Mouse (Mus musculus): ENCODE measurements around the gene Grk3.

The Grk3 gene

GRCm38 (mm10) chr5:112870729-112871128 lies 144.9 kb downstream of the Grk3 start:
- peak; percentile 6 for DNase-seq (ENCODE audit: low read depth, low spot score)

- no peak for DNase-seq (ENCODE audit: low read depth, low spot score)
Observed at GRCm38 (mm10) chr5:112868620-112869019, 147.0 kb downstream of the Grk3 start.

GRCm38 (mm10) chr5:112864719-112865367 lies 150.7 kb downstream of the Grk3 start:
- peak; percentile 2 for DNase-seq (ENCODE audit: low read depth, low spot score)

All from c-Kit-negative CD71-positive TER-119-positive erythroid progenitor cells, embryonic 14.5 days (primary cell).